Mouse (Mus musculus): ENCODE results near the gene Arhgdig. TPM values are rescaled to one million over a fixed set of nuclear protein-coding genes. Genes with fewer than 3 reads are reported as not detected.

Gene Arhgdig
- total RNA-seq (2017) = not detected in 2 replicates

- ATAC-seq (ENCODE audit: extremely low read depth, insufficient number of reproducible peaks, low FRiP score, poor library complexity, severe bottlenecking) = no peak
Observed at GRCm38 (mm10) chr17:26207686-26208085, at the start of gene Arhgdig. TSS of gene Arhgdig (minus strand) at chr17:26207786.

- no peak for ATAC-seq (ENCODE audit: extremely low read depth, insufficient number of reproducible peaks, low FRiP score, poor library complexity, severe bottlenecking)
Observed at GRCm38 (mm10) chr17:26255313-26255712, 47.7 kb upstream of the Arhgdig start.

GRCm38 (mm10) chr17:26253399-26253798 is 45.8 kb upstream of the Arhgdig start:
- ATAC-seq (ENCODE audit: extremely low read depth, insufficient number of reproducible peaks, low FRiP score, poor library complexity, severe bottlenecking) = no peak

GRCm38 (mm10) chr17:26252539-26253251 is 45.1 kb upstream of the Arhgdig start, which contains the start of gene Luc7l:
TSS of gene Luc7l (plus strand) at chr17:26252896.
- peak; percentile 89 for ATAC-seq (ENCODE audit: extremely low read depth, insufficient number of reproducible peaks, low FRiP score, poor library complexity, severe bottlenecking)

- no peak for ATAC-seq (ENCODE audit: extremely low read depth, insufficient number of reproducible peaks, low FRiP score, poor library complexity, severe bottlenecking)
Observed at GRCm38 (mm10) chr17:26251886-26252538, 44.4 kb upstream of the Arhgdig start.

- ATAC-seq (ENCODE audit: extremely low read depth, insufficient number of reproducible peaks, low FRiP score, poor library complexity, severe bottlenecking) = peak; percentile 96
Observed at GRCm38 (mm10) chr17:26244101-26244841, 36.7 kb upstream of the Arhgdig start, which contains the start of gene Fam234a. TSS of gene Fam234a (minus strand) at chr17:26244242.

- ATAC-seq (ENCODE audit: extremely low read depth, insufficient number of reproducible peaks, low FRiP score, poor library complexity, severe bottlenecking) = peak; percentile 54
Observed at GRCm38 (mm10) chr17:26243471-26244100, 36.0 kb upstream of the Arhgdig start.

GRCm38 (mm10) chr17:26240990-26241389 is 33.4 kb upstream of the Arhgdig start:
- ATAC-seq (ENCODE audit: extremely low read depth, insufficient number of reproducible peaks, low FRiP score, poor library complexity, severe bottlenecking) = no peak

GRCm38 (mm10) chr17:26240120-26240790 is 32.7 kb upstream of the Arhgdig start:
- no peak for ATAC-seq (ENCODE audit: extremely low read depth, insufficient number of reproducible peaks, low FRiP score, poor library complexity, severe bottlenecking)

- no peak for ATAC-seq (ENCODE audit: extremely low read depth, insufficient number of reproducible peaks, low FRiP score, poor library complexity, severe bottlenecking)
Observed at GRCm38 (mm10) chr17:26239551-26239950, 32.0 kb upstream of the Arhgdig start.

GRCm38 (mm10) chr17:26237667-26238066 is 30.1 kb upstream of the Arhgdig start:
- ATAC-seq (ENCODE audit: extremely low read depth, insufficient number of reproducible peaks, low FRiP score, poor library complexity, severe bottlenecking) = no peak

- ATAC-seq (ENCODE audit: extremely low read depth, insufficient number of reproducible peaks, low FRiP score, poor library complexity, severe bottlenecking) = no peak
Observed at GRCm38 (mm10) chr17:26235077-26235815, 27.7 kb upstream of the Arhgdig start.

GRCm38 (mm10) chr17:26234386-26234785 is 26.8 kb upstream of the Arhgdig start:
- ATAC-seq (ENCODE audit: extremely low read depth, insufficient number of reproducible peaks, low FRiP score, poor library complexity, severe bottlenecking) = no peak

GRCm38 (mm10) chr17:26232863-26233262 is 25.3 kb upstream of the Arhgdig start:
- ATAC-seq (ENCODE audit: extremely low read depth, insufficient number of reproducible peaks, low FRiP score, poor library complexity, severe bottlenecking) = 0 out of 2 replicates have a peak, but pooled peaks have one; percentile 16

GRCm38 (mm10) chr17:26231156-26231555 is 23.6 kb upstream of the Arhgdig start:
- ATAC-seq (ENCODE audit: extremely low read depth, insufficient number of reproducible peaks, low FRiP score, poor library complexity, severe bottlenecking) = no peak

GRCm38 (mm10) chr17:26229776-26230175 is 22.2 kb upstream of the Arhgdig start:
- no peak for ATAC-seq (ENCODE audit: extremely low read depth, insufficient number of reproducible peaks, low FRiP score, poor library complexity, severe bottlenecking)

- ATAC-seq (ENCODE audit: extremely low read depth, insufficient number of reproducible peaks, low FRiP score, poor library complexity, severe bottlenecking) = no peak
Observed at GRCm38 (mm10) chr17:26225150-26225549, 17.6 kb upstream of the Arhgdig start.

- no peak for ATAC-seq (ENCODE audit: extremely low read depth, insufficient number of reproducible peaks, low FRiP score, poor library complexity, severe bottlenecking)
Observed at GRCm38 (mm10) chr17:26221508-26221907, 13.9 kb upstream of the Arhgdig start.
